Mouse (Mus musculus): ENCODE measurements around the gene Jak1.
A peak's percentile ranks its signal among the peaks of the same experiment; 100 is the strongest.
"Not testable (repeated sequence)": the region's sequence is repeated elsewhere in the genome, so short reads cannot be mapped to it uniquely, and the experiment has no call there.

Gene Jak1

GRCm38 (mm10) chr4:101276456-101277070 is 11.5 kb upstream of the Jak1 start:
- DNase-seq (ENCODE audit: low read depth), result peak; percentile 81

- peak; percentile 59 for DNase-seq (ENCODE audit: low read depth)
These were observed 10.8 kb upstream of the Jak1 start for GRCm38 (mm10) chr4:101275881-101276280.

GRCm38 (mm10) chr4:101270734-101271133 is 5.7 kb upstream of the Jak1 start:
- no peak for DNase-seq (ENCODE audit: low read depth)

GRCm38 (mm10) chr4:101268506-101268905 is 3.4 kb upstream of the Jak1 start:
- not testable (repeated sequence) for DNase-seq (ENCODE audit: low read depth)

GRCm38 (mm10) chr4:101265523-101265922 is 441 bp upstream of the Jak1 start:
- DNase-seq (ENCODE audit: low read depth), result no peak

GRCm38 (mm10) chr4:101263968-101264740 is 928 bp downstream of the Jak1 start:
- DNase-seq (ENCODE audit: low read depth), result peak; percentile 50

- no peak for DNase-seq (ENCODE audit: low read depth)
These were observed 3.5 kb downstream of the Jak1 start for GRCm38 (mm10) chr4:101261596-101261995.

- DNase-seq (ENCODE audit: low read depth), result no peak
These were observed 4.3 kb downstream of the Jak1 start for GRCm38 (mm10) chr4:101260744-101261291.

- DNase-seq (ENCODE audit: low read depth), result peak; percentile 63
These were observed 8.4 kb downstream of the Jak1 start for GRCm38 (mm10) chr4:101256526-101257210.

- no peak for DNase-seq (ENCODE audit: low read depth)
These were observed 10.3 kb downstream of the Jak1 start for GRCm38 (mm10) chr4:101254606-101255349.

- DNase-seq (ENCODE audit: low read depth), result no peak
These were observed 11.1 kb downstream of the Jak1 start for GRCm38 (mm10) chr4:101254015-101254414.

- no peak for DNase-seq (ENCODE audit: low read depth)
These were observed 12.1 kb downstream of the Jak1 start for GRCm38 (mm10) chr4:101252781-101253622.

- DNase-seq (ENCODE audit: low read depth), result no peak
These were observed 13.1 kb downstream of the Jak1 start for GRCm38 (mm10) chr4:101252016-101252415.

- DNase-seq (ENCODE audit: low read depth), result no peak
These were observed 14.9 kb downstream of the Jak1 start for GRCm38 (mm10) chr4:101249977-101250743.

- DNase-seq (ENCODE audit: low read depth), result peak; percentile 61
These were observed 17.7 kb downstream of the Jak1 start for GRCm38 (mm10) chr4:101247355-101247754.

GRCm38 (mm10) chr4:101246569-101246968 is 18.5 kb downstream of the Jak1 start:
- DNase-seq (ENCODE audit: low read depth), result no peak

GRCm38 (mm10) chr4:101244257-101245011 is 20.6 kb downstream of the Jak1 start:
- DNase-seq (ENCODE audit: low read depth), result no peak

- no peak for DNase-seq (ENCODE audit: low read depth)
These were observed 24.3 kb downstream of the Jak1 start for GRCm38 (mm10) chr4:101240875-101241173.

- DNase-seq (ENCODE audit: low read depth), result no peak
These were observed 24.8 kb downstream of the Jak1 start for GRCm38 (mm10) chr4:101240163-101240874.

Measured in NIH3T3 (cell line).